ENCODE assay signal across 16 mouse cellular contexts in the genomic region with DNA sequence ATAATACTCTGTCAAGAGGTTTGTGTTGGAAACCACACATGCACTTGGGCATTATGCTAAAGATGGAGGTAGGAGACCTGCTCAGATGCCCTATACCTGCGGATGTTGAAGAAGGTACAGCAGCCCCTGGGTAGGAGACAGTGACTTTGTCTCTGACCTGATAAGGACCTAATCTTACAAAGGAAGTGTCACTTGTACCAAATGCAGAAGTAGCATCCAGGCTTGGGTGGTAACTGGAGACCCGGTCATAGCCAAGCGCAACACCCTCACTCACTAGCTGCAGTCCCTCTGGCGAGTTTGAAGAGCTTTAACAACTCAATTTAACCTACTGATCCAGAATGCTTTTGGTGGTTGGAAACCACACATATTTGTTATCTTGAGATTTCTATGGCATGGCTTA.
"Had no signal": no experiment of that assay in that cellular context is flagged by ENCODE, and none has a peak within 500 bp of the region (broad histone marks: within the 10 kb centered on the region; RNA-seq: fewer than 3 reads in every experiment).

No protein-coding gene starts in this region.

- H3K9ac ChIP-seq: limb, embryonic 12.5 days; liver, embryonic 14.5 days; midbrain, embryonic 13.5 days; neural tube, embryonic 15.5 days had no signal

- H3K27me3 ChIP-seq: limb, embryonic 12.5 days; midbrain, embryonic 13.5 days; neural tube, embryonic 15.5 days had no signal

- H3K27ac ChIP-seq: limb, embryonic 12.5 days; liver, embryonic 14.5 days; macrophage; midbrain, embryonic 13.5 days; neural tube, embryonic 15.5 days had no signal

- H3K36me3 ChIP-seq: limb, embryonic 12.5 days; midbrain, embryonic 13.5 days; neural tube, embryonic 15.5 days had no signal

- H3K9me3 ChIP-seq: limb, embryonic 12.5 days; midbrain, embryonic 13.5 days; neural tube, embryonic 15.5 days had no signal

- H3K4me2 ChIP-seq: limb, embryonic 12.5 days; midbrain, embryonic 13.5 days; neural tube, embryonic 15.5 days had no signal

- ATAC-seq: midbrain, embryonic 13.5 days had no signal

- H3K4me3 ChIP-seq: limb, embryonic 12.5 days; midbrain, embryonic 13.5 days; myocyte; neural tube, embryonic 15.5 days had no signal

- DNase-seq: kidney, adult 8-10 months; kidney, postnatal 25 days; layer of hippocampus, adult 9-11 months; layer of hippocampus, postnatal 36 days; liver; lung, adult 2 months; lung, postnatal 10 days; right cerebral cortex, adult 18-20 months; right cerebral cortex, postnatal 25 days; thymus, postnatal 36 days had no signal

- H3K4me1 ChIP-seq: midbrain, embryonic 13.5 days had no signal
